Mouse (Mus musculus): ENCODE results near the gene Pih1d1.
"Not testable (repeated sequence)": the region's sequence is repeated elsewhere in the genome, so short reads cannot be mapped to it uniquely, and the experiment has no call there.

Gene Pih1d1

GRCm38 (mm10) chr7:45144368-45145174, 9.5 kb upstream of the Pih1d1 start:
- CTCF ChIA-PET: no interaction called here

- CTCF ChIA-PET: no interaction called here
Observed at GRCm38 (mm10) chr7:45145460-45145859, 8.6 kb upstream of the Pih1d1 start.

- CTCF ChIA-PET: no interaction called here
Observed at GRCm38 (mm10) chr7:45147267-45147666, 6.8 kb upstream of the Pih1d1 start.

DNA sequence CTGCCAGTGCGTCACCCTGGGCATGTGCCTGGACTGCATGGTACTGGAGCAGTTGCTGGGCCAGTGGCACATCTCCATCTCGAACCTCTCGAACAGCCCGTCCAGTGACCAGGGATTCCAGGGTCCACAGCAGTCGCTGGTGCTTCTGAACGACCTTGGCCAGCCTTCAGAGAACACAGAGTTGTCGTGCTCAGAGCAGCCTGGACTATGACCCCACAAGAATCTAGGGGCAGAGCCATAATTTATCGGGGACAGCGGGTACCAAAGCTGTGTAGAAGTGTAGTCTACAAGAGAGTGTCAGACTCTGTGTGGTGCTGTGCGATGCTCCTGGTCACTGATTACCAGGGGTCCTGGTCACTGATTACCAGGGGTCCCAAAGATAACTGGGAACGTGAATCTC, 6.2 kb upstream of the Pih1d1 start:
- CTCF ChIA-PET: no interaction called here

DNA sequence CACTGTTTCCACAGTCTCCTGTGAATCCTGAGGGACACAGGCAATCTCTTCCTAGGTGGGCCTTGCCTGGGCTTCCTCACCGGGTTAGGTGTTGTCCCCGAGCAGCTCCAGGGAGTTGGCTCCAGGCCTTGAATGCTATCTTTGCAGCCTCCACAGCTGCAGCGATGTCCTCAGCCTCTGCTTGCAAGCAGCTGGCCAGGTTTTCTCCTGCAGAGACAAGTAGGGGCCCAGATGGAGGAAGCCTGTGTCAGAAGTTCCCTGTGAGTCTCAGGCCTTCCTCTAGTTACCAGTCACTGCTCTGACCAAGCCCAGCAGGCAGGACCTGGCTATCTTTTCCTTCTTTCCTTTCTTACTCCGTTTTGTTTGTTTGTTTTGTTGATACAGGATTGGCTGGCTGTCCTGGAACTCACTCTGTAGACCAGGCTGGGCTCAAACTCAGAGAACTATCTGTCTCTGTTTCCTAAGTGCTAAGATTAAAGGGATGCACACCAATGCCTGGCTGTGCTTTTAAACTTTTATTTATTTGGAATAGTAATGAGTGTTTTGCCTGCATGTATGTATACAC, 5.5 kb upstream of the Pih1d1 start:
- CTCF ChIA-PET: no interaction called here

- CTCF ChIA-PET: no interaction called here
Observed at GRCm38 (mm10) chr7:45149545-45149944, 4.6 kb upstream of the Pih1d1 start.

GRCm38 (mm10) chr7:45150321-45150720, 3.8 kb upstream of the Pih1d1 start:
- CTCF ChIA-PET: interaction anchor here (0.6 kb wide), 2 partner anchors 12 to 21 kb away, joined by 4 read pairs; no protein-coding TSS in a partner anchor

DNA sequence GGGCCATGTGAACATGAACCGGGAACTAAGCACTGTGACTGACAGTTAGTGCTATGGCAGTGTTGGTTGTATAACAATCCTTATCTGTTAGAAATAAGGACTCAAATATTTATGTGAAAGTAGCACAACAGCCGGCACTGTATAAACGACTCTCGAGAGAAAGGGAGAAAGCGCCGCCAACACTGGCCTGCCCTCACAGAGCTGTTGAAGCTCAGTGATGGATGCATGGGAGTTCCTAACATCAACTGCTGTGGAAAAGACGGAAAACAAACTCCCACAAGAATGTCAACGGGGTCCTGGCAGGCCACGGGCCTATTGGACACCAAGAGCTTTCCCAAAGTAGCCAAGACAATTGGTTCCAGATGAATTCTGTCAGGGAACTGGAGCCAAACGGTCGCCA, 2.8 kb upstream of the Pih1d1 start:
- CTCF ChIA-PET: no interaction called here

GRCm38 (mm10) chr7:45153052-45153451, 1.1 kb upstream of the Pih1d1 start:
- CTCF ChIA-PET: not testable (repeated sequence)

- CTCF ChIA-PET: interaction anchor here (0.5 kb wide), 1 partner anchor 13 kb away, joined by 4 read pairs; no protein-coding TSS in a partner anchor
Observed at GRCm38 (mm10) chr7:45153586-45153985, 517 bp upstream of the Pih1d1 start.

GRCm38 (mm10) chr7:45154993-45155514, 951 bp downstream of the Pih1d1 start:
- CTCF ChIA-PET: no interaction called here

- CTCF ChIA-PET: no interaction called here
Observed at GRCm38 (mm10) chr7:45155590-45155989, 1.5 kb downstream of the Pih1d1 start.

- CTCF ChIA-PET: interaction anchor here (0.7 kb wide), 1 partner anchor 416 kb away, joined by 3 read pairs; no protein-coding TSS in a partner anchor
Observed at GRCm38 (mm10) chr7:45156206-45156605, 2.1 kb downstream of the Pih1d1 start.

- CTCF ChIA-PET: no interaction called here
Observed at GRCm38 (mm10) chr7:45157459-45157858, 3.4 kb downstream of the Pih1d1 start.

- CTCF ChIA-PET: no interaction called here
Observed at GRCm38 (mm10) chr7:45158991-45159390, 4.9 kb downstream of the Pih1d1 start.

GRCm38 (mm10) chr7:45160316-45160800, 6.3 kb downstream of the Pih1d1 start:
- CTCF ChIA-PET: no interaction called here

DNA sequence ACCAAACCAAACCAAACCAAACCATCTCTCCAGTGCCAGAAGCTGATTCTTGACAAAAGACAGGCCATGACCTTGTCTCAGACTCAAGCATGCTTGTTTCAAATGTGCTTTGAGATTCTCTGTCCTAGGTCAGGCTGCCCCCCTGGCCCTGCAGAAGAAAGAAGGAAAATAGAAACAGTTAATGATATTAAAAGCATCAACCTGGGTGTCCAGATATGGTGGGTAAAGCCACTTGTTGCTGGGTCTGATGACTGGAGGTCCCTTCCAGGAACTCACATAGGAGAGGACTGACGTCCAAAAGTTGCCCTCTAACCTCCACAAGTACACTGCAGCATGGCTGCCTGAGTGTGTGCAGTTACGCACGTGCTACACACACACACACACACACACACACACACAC, 6.8 kb downstream of the Pih1d1 start:
- CTCF ChIA-PET: interaction anchor here (0.6 kb wide), 1 partner anchor 14 kb away, joined by 13 read pairs; no protein-coding TSS in a partner anchor

DNA sequence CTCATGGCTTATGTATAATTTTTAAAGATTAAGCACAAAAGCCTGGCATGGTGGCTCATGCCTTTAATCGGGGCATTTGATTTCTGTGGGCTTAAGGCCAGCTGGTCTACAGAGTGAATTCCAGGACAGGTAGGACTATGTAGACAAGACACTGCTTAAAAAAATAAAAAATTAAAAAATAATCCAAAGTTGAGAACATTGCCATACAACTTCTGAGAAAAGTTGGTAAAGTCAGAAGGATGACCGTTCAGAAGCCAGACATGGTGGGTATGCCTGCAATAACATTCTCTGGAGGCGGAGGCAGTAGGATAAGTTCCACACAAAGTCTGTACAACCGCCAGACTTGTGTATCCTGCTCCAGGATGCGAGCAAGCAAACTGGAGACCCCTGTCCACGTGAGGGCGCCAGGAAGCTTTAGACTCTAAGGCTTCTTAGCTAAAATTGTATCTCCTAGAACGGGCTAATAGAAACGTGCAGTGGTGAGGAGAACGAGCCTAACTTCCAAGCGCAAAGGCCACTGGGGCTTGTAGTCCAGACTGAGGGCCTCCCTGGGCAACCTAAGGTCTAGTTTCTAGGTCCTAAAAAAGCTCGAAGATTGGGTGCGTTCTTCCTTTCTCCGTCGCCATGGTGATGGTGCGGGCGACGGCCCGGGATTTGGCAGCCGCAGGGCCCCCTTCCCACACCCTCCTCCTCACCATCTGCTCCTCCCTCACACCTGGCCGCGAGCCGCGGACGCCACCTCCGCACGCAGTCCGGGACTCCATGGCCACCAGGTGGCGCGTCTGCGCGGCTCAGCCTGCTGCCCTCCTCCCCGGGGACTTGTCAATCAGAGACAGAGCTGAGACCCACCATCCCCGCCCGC, 7.7 kb downstream of the Pih1d1 start:
- CTCF ChIA-PET: interaction anchor here (0.6 to 1.3 kb wide), 3 partner anchors 11 to 37 kb away, joined by 3 to 4 read pairs (median 4); no protein-coding TSS in a partner anchor

DNA sequence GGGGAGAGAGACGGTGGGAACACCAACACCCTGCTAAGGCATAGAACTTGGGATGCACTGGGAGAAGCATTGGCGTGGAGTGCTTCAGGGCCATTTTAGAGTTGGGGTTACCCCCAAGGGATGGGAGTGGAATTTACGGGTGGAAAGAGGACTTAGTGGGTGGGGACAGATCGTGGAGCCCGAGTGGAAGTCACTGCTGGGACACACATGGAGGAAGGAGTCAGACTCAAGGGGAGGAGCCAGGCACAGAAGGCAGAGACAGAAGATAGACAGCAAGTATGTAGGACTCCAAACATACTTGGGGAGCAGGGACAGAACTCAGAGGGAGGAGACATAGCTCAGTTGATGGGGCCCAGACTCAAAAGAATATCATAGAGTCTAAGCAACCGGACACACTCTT, 8.4 kb downstream of the Pih1d1 start:
- CTCF ChIA-PET: interaction anchor here (0.6 to 1.3 kb wide), 4 partner anchors 11 to 64 kb away, joined by 3 to 4 read pairs (median 4); no protein-coding TSS in a partner anchor

- CTCF ChIA-PET: interaction anchor here (0.7 to 1.7 kb wide), 2 partner anchors 35 to 63 kb away, joined by 3 to 4 read pairs; no protein-coding TSS in a partner anchor
Observed at GRCm38 (mm10) chr7:45162996-45163615, 9.0 kb downstream of the Pih1d1 start.
